Mouse (Mus musculus): ENCODE data around the gene Plxdc1. TPM values are rescaled to one million over a fixed set of nuclear protein-coding genes. Genes with fewer than 3 reads are reported as not detected.

The Plxdc1 gene
- polyA plus RNA-seq, 2 experiments: 0.20 to 0.38 TPM

GRCm38 (mm10) chr11:98001351-98001824, 15.1 kb upstream of the Plxdc1 start:
- TF ChIP-seq EP300 (IDR thresholded peaks at IDR 0.05; ENCODE audit: low read depth) (no peak), CTCF (IDR thresholded peaks at IDR 0.05; ENCODE audit: low read depth) (no peak)
- no peak overlapping the region for H3K27ac ChIP-seq

GRCm38 (mm10) chr11:98000378-98001140, 14.3 kb upstream of the Plxdc1 start:
- H3K4me3 ChIP-seq (ENCODE audit: insufficient read depth in 1 of 2, low read depth in 2 of 2, low read length in 2 of 2): no peak overlapping the region
- peaks cover 7% of the 10 kb centered on the region for H3K27me3 ChIP-seq (ENCODE audit: control insufficient read depth, insufficient read depth, low read length)
- H3K9ac ChIP-seq (replicated peaks): no peak overlapping the region
- H3K27ac ChIP-seq: no peak overlapping the region
- TF ChIP-seq EP300 (IDR thresholded peaks at IDR 0.05; ENCODE audit: low read depth) (no peak), CTCF (IDR thresholded peaks at IDR 0.05; ENCODE audit: low read depth) (no peak)
- WGBS (ENCODE audit: insufficient replicate concordance): 22% methylated on average over 7 of the region's 7 CpGs
- H3K36me3 ChIP-seq (replicated peaks; ENCODE audit: control insufficient read depth, insufficient read depth, low read depth): no peaks in the 10 kb centered on the region
- ATAC-seq (ENCODE audit: insufficient read depth) (no peak), DNase-seq (ENCODE audit: low read depth in 3 of 3, low spot score in 3 of 3) (no peak)
- no peaks in the 10 kb centered on the region for H3K9me3 ChIP-seq (ENCODE audit: control insufficient read depth, low read length)
- H3K4me2 ChIP-seq (ENCODE audit: low read depth): no peak overlapping the region
- H3K4me1 ChIP-seq (replicated peaks; ENCODE audit: control insufficient read depth in 2 of 2, insufficient read depth in 2 of 2, low read length in 1 of 2): peaks cover 0 to 14% of the 10 kb centered on the region in 2 experiments; a peak in 2 of 4 replicates

More at GRCm38 (mm10) chr11:98001351-98001824, 15.1 kb upstream of the Plxdc1 start:
- no peak for ATAC-seq (ENCODE audit: insufficient read depth)
- no peaks in the 10 kb centered on the region for H3K36me3 ChIP-seq (replicated peaks; ENCODE audit: control insufficient read depth, insufficient read depth, low read depth)
- H3K27me3 ChIP-seq (ENCODE audit: control insufficient read depth, insufficient read depth, low read length): peaks cover 7% of the 10 kb centered on the region
- H3K4me3 ChIP-seq (ENCODE audit: insufficient read depth in 1 of 2, low read depth in 2 of 2, low read length in 2 of 2): no peak overlapping the region
- H3K4me2 ChIP-seq (ENCODE audit: low read depth): no peak overlapping the region
- H3K9me3 ChIP-seq (ENCODE audit: control insufficient read depth, low read length): no peaks in the 10 kb centered on the region
- no peak overlapping the region for H3K9ac ChIP-seq (replicated peaks)
- WGBS (ENCODE audit: insufficient replicate concordance): 26% methylated on average over 11 of the region's 11 CpGs
- H3K4me1 ChIP-seq (replicated peaks; ENCODE audit: control insufficient read depth in 2 of 2, insufficient read depth in 2 of 2, low read length in 1 of 2): peaks cover 0 to 12% of the 10 kb centered on the region in 2 experiments; a peak in 2 of 4 replicates
- no peak for DNase-seq (ENCODE audit: low read depth in 3 of 3, low spot score in 3 of 3)

GRCm38 (mm10) chr11:97999748-98000147, 13.5 kb upstream of the Plxdc1 start:
- H3K9ac ChIP-seq (replicated peaks): no peak overlapping the region
- no peak overlapping the region for H3K27ac ChIP-seq
- H3K4me1 ChIP-seq (replicated peaks; ENCODE audit: control insufficient read depth in 2 of 2, insufficient read depth in 2 of 2, low read length in 1 of 2): peaks cover 0 to 16% of the 10 kb centered on the region in 2 experiments; a peak in 3 of 4 replicates
- WGBS (ENCODE audit: insufficient replicate concordance): 42% methylated on average over 5 of the region's 5 CpGs
- H3K27me3 ChIP-seq (ENCODE audit: control insufficient read depth, insufficient read depth, low read length): peaks cover 7% of the 10 kb centered on the region
- TF ChIP-seq EP300 (IDR thresholded peaks at IDR 0.05; ENCODE audit: low read depth): no peak
- no peak for TF ChIP-seq CTCF (IDR thresholded peaks at IDR 0.05; ENCODE audit: low read depth)
- H3K9me3 ChIP-seq (ENCODE audit: control insufficient read depth, low read length): no peaks in the 10 kb centered on the region
- ATAC-seq (ENCODE audit: insufficient read depth) (no peak), DNase-seq (ENCODE audit: low read depth in 3 of 3, low spot score in 3 of 3) (no peak)
- H3K4me2 ChIP-seq (ENCODE audit: low read depth): no peak overlapping the region
- no peaks in the 10 kb centered on the region for H3K36me3 ChIP-seq (replicated peaks; ENCODE audit: control insufficient read depth, insufficient read depth, low read depth)
- H3K4me3 ChIP-seq (ENCODE audit: insufficient read depth in 1 of 2, low read depth in 2 of 2, low read length in 2 of 2): no peak overlapping the region

- TF ChIP-seq CTCF (IDR thresholded peaks at IDR 0.05; ENCODE audit: low read depth) (no peak), EP300 (IDR thresholded peaks at IDR 0.05; ENCODE audit: low read depth) (no peak)
- no peak overlapping the region for H3K9ac ChIP-seq (replicated peaks)
- no peak overlapping the region for H3K27ac ChIP-seq
- H3K36me3 ChIP-seq (replicated peaks; ENCODE audit: control insufficient read depth, insufficient read depth, low read depth): no peaks in the 10 kb centered on the region
- DNase-seq (ENCODE audit: low read depth in 3 of 3, low spot score in 3 of 3): no peak
- H3K4me1 ChIP-seq (replicated peaks; ENCODE audit: control insufficient read depth in 2 of 2, insufficient read depth in 2 of 2, low read length in 1 of 2): peaks cover 0 to 20% of the 10 kb centered on the region in 2 experiments; a peak in 3 of 4 replicates
- WGBS (ENCODE audit: insufficient replicate concordance): 23% methylated on average over 7 of the region's 7 CpGs
- ATAC-seq (ENCODE audit: insufficient read depth): no peak
- no peaks in the 10 kb centered on the region for H3K9me3 ChIP-seq (ENCODE audit: control insufficient read depth, low read length)
- peaks cover 7% of the 10 kb centered on the region for H3K27me3 ChIP-seq (ENCODE audit: control insufficient read depth, insufficient read depth, low read length)
- no peak overlapping the region for H3K4me3 ChIP-seq (ENCODE audit: insufficient read depth in 1 of 2, low read depth in 2 of 2, low read length in 2 of 2)
- no peak overlapping the region for H3K4me2 ChIP-seq (ENCODE audit: low read depth)
Observed at GRCm38 (mm10) chr11:97998898-97999608, 12.8 kb upstream of the Plxdc1 start.

All from liver, embryonic 14.5 days (tissue).